1 mouse cellular context compared by ENCODE assay signal in genomic region chr4:43508666-43508997, GRCm38 (mm10).
TF ChIP-seq lines count a peak whose summit lies in the region.

No protein-coding gene starts in this region.

TF ChIP-seq in MEL, 35 proteins besides CTCF, POLR2A, EP300 and RAD21:
- TF ChIP-seq ZNF384 (IDR thresholded peaks at IDR 0.05; ENCODE audit: low read depth, low read length) (no peak), MAFK (IDR thresholded peaks at IDR 0.05; ENCODE audit: borderline replicate concordance, low read depth, low read length) (no peak), ELF1 (IDR thresholded peaks at IDR 0.05; ENCODE audit: low read depth, low read length) (peak; percentile 81), RCOR1 (IDR thresholded peaks at IDR 0.05; ENCODE audit: low read depth, low read length) (no peak), ZC3H11A (IDR thresholded peaks at IDR 0.05; ENCODE audit: low read depth, low read length) (no peak), JUND (IDR thresholded peaks at IDR 0.05; ENCODE audit: low read depth, low read length) (no peak), MAX (IDR thresholded peaks at IDR 0.05; ENCODE audit: low read length) (no peak), MYB (IDR thresholded peaks at IDR 0.05; ENCODE audit: low read depth, low read length) (no peak), MYC (IDR thresholded peaks at IDR 0.05; ENCODE audit: low read depth, low read length) (no peak), HCFC1 (IDR thresholded peaks at IDR 0.05; ENCODE audit: low read depth, low read length) (0 out of 2 replicates have a peak, but pooled peaks have one; percentile 40), MEF2A (IDR thresholded peaks at IDR 0.05; ENCODE audit: extremely low read depth, insufficient replicate concordance, low read depth, low read length, poor library complexity, severe bottlenecking) (no peak), ZKSCAN1 (IDR thresholded peaks at IDR 0.05; ENCODE audit: low read depth, low read length) (no peak), ETS1 (IDR thresholded peaks at IDR 0.05; ENCODE audit: low read depth, low read length) (no peak), BHLHE40 (IDR thresholded peaks at IDR 0.05; ENCODE audit: borderline replicate concordance, low read depth, low read length) (peak; percentile 86; the same call in 1 of the 2 replicates), CHD1 (IDR thresholded peaks at IDR 0.05; ENCODE audit: low read depth, low read length) (no peak), E2F4 (IDR thresholded peaks at IDR 0.05; ENCODE audit: borderline replicate concordance, low read depth, low read length) (no peak), ZMIZ1 (IDR thresholded peaks at IDR 0.05; ENCODE audit: low read depth, low read length) (peak; percentile 95), SMC3 (IDR thresholded peaks at IDR 0.05; ENCODE audit: low read depth, low read length) (no peak), NELFE (IDR thresholded peaks at IDR 0.05; ENCODE audit: low read depth, low read length) (peak; percentile 86), POLR2AphosphoS5 (IDR thresholded peaks at IDR 0.05; ENCODE audit: borderline replicate concordance, low read depth, low read length) (no peak), USF2 (IDR thresholded peaks at IDR 0.05; ENCODE audit: borderline replicate concordance in 1 of 2, insufficient read depth in 1 of 2, low read depth in 1 of 2, low read length in 2 of 2) (no peak), TBP (IDR thresholded peaks at IDR 0.05; ENCODE audit: low read depth, low read length) (peak; percentile 76), CHD2 (IDR thresholded peaks at IDR 0.05; ENCODE audit: low read length) (no peak), MAZ (IDR thresholded peaks at IDR 0.05; ENCODE audit: low read depth, low read length) (no peak), MXI1 (IDR thresholded peaks at IDR 0.05; ENCODE audit: low read depth, low read length) (peak; percentile 90), GATA1 (IDR thresholded peaks at IDR 0.05; ENCODE audit: low read depth, low read length) (no peak), NRF1 (IDR thresholded peaks at IDR 0.05; ENCODE audit: insufficient read depth, low read depth, low read length, poor library complexity, severe bottlenecking) (no peak), USF1 (IDR thresholded peaks at IDR 0.05; ENCODE audit: low read depth, low read length) (peak; percentile 63; the same call in 1 of the 2 replicates), POLR2AphosphoS2 (IDR thresholded peaks at IDR 0.05; ENCODE audit: low read length) (peak; percentile 67; the same call in 1 of the 2 replicates), TCF12 (IDR thresholded peaks at IDR 0.05; ENCODE audit: low read depth, low read length) (peak; percentile 62; the same call in 1 of the 2 replicates), TAL1 (IDR thresholded peaks at IDR 0.05; ENCODE audit: low read length) (no peak), SIN3A (IDR thresholded peaks at IDR 0.05; ENCODE audit: low read length) (peak; percentile 79), UBTF (IDR thresholded peaks at IDR 0.05; ENCODE audit: borderline replicate concordance, insufficient read depth, low read depth, low read length) (no peak), KAT2A (conservative IDR thresholded peaks at IDR 0.05; ENCODE audit: low read depth, low read length) (no peak), GABPA (IDR thresholded peaks at IDR 0.05; ENCODE audit: low read depth, low read length) (no peak)
TF ChIP-seq in MEL: peak in this region for 11.
